Comparison of ENCODE assay signal across 13 mouse cellular contexts in genomic region chr6:146321951-146322350, GRCm38 (mm10).
DNase-seq lines count a peak whose midpoint lies in the region; ATAC-seq and TF ChIP-seq lines count a peak whose summit lies in the region.
"Had no signal": no experiment of that assay in that cellular context is flagged by ENCODE, and none has a peak within 500 bp of the region (broad histone marks: within the 10 kb centered on the region; RNA-seq: fewer than 3 reads in every experiment).

No protein-coding gene starts in this region.

- no peak for TF ChIP-seq CTCF in gastrocnemius, adult 2 months (IDR thresholded peaks at IDR 0.05)

- no peak overlapping the region for H3K9ac ChIP-seq in stomach, embryonic 16.5 days (ENCODE audit: low read length)
- H3K9ac ChIP-seq: neural tube, embryonic 13.5 days had no signal

- H3K27ac ChIP-seq in gastrocnemius, adult 2 months, result peak overlapping the region; percentile 61
- H3K27ac ChIP-seq in limb, embryonic 10.5 days, result peak overlapping the region; percentile 42; the same call in 1 of the 2 replicates
- peak overlapping the region; percentile 8; the same call in 1 of the 2 replicates for H3K27ac ChIP-seq in stomach, embryonic 16.5 days (ENCODE audit: low read length)
- H3K27ac ChIP-seq: hindbrain, embryonic 10.5 days; layer of hippocampus, adult 2 months; midbrain, embryonic 10.5 days; neural tube, embryonic 13.5 days had no signal

- H3K27me3 ChIP-seq in limb, embryonic 10.5 days (ENCODE audit: low read depth, poor library complexity, severe bottlenecking), result no peaks in the 10 kb centered on the region
- H3K27me3 ChIP-seq in stomach, embryonic 16.5 days (ENCODE audit: control insufficient read depth, insufficient read depth, low read length), result no peaks in the 10 kb centered on the region
- H3K27me3 ChIP-seq: neural tube, embryonic 13.5 days had no signal

- no peak overlapping the region for H3K4me2 ChIP-seq in stomach, embryonic 16.5 days (ENCODE audit: low read depth, low read length)
- H3K4me2 ChIP-seq: neural tube, embryonic 13.5 days had no signal

- H3K36me3 ChIP-seq in limb, embryonic 10.5 days, result no peaks in the 10 kb centered on the region
- no peaks in the 10 kb centered on the region for H3K36me3 ChIP-seq in stomach, embryonic 16.5 days (ENCODE audit: control insufficient read depth, insufficient read depth, low read length)
- H3K36me3 ChIP-seq: hindbrain, embryonic 10.5 days; midbrain, embryonic 10.5 days; neural tube, embryonic 13.5 days had no signal

- H3K4me1 ChIP-seq in limb, embryonic 10.5 days, result peaks cover 30% of the 10 kb centered on the region
- H3K4me1 ChIP-seq in stomach, embryonic 16.5 days (ENCODE audit: control insufficient read depth, insufficient read depth, low read length), result peaks cover 6% of the 10 kb centered on the region; the same call in 1 of the 2 replicates

- WGBS in limb, embryonic 10.5 days, result 81% methylated on average over 4 of the region's 4 CpGs
- whole genome bisulfite sequencing in stomach, embryonic 16.5 days, result 32% methylated on average over 4 of the region's 4 CpGs

- DNase-seq in gastrocnemius, adult 2 months, result no peak
- DNase-seq in gastrocnemius, postnatal 4 days (ENCODE audit: low spot score in 2 of 2), result no peak
- peak; percentile 5 to 9 for DNase-seq in lung, adult 18-20 months
- DNase-seq in lung, postnatal 14 days, result no peak
- no peak for DNase-seq in limb, embryonic 10.5 days (ENCODE audit: low spot score)
- DNase-seq in urinary bladder, adult 18-20 months (ENCODE audit: low spot score in 2 of 2), result no peak
- DNase-seq in testis, postnatal 14 days (ENCODE audit: low spot score), result no peak
- DNase-seq: right cerebral cortex, postnatal 14 days had no signal

- no peaks in the 10 kb centered on the region for H3K9me3 ChIP-seq in limb, embryonic 10.5 days (replicated peaks)
- H3K9me3 ChIP-seq in stomach, embryonic 16.5 days (replicated peaks; ENCODE audit: control insufficient read depth, low read length), result no peaks in the 10 kb centered on the region
- H3K9me3 ChIP-seq: hindbrain, embryonic 10.5 days; midbrain, embryonic 10.5 days; neural tube, embryonic 13.5 days had no signal

- H3K4me3 ChIP-seq in gastrocnemius, adult 2 months, result no peak overlapping the region
- H3K4me3 ChIP-seq in limb, embryonic 10.5 days, result no peak overlapping the region
- no peak overlapping the region for H3K4me3 ChIP-seq in stomach, embryonic 16.5 days (replicated peaks; ENCODE audit: low read length)
- H3K4me3 ChIP-seq: hindbrain, embryonic 10.5 days; layer of hippocampus, adult 2 months; midbrain, embryonic 10.5 days; neural tube, embryonic 13.5 days had no signal

- intact Hi-C loops in gastrocnemius, adult 2 months (cut with DNase I), result no loop called here

- ATAC-seq in stomach, embryonic 16.5 days (ENCODE audit: insufficient read depth, low FRiP score), result peak; percentile 71

Comparison
In these comparisons a context has a peak if more than half of its experiments do, and no peak if none do; other contexts are left out.
1. DNase-seq: peak in lung, adult 18-20 months (2 of 2); none in gastrocnemius, adult 2 months (single experiment), gastrocnemius, postnatal 4 days (0 of 2), lung, postnatal 14 days (single experiment), limb, embryonic 10.5 days (single experiment), urinary bladder, adult 18-20 months (0 of 2) and testis, postnatal 14 days (single experiment).
2. H3K27ac ChIP-seq: peak in every context shown above with its lines; median percentile 61 in gastrocnemius, adult 2 months; 42 in limb, embryonic 10.5 days; 8 in stomach, embryonic 16.5 days.